ENCODE assay signal across 23 mouse cellular contexts in genomic region chr7:37586694-37587093, GRCm38 (mm10).
DNase-seq lines count a peak whose midpoint lies in the region; ATAC-seq and TF ChIP-seq lines count a peak whose summit lies in the region.
"Had no signal": no experiment of that assay in that cellular context is flagged by ENCODE, and none has a peak within 500 bp of the region (broad histone marks: within the 10 kb centered on the region; RNA-seq: fewer than 3 reads in every experiment).

No protein-coding gene starts in this region.

- H3K27me3 ChIP-seq in cerebellum, adult 2 months (ENCODE audit: control insufficient read depth, insufficient read depth, low read length): no peaks in the 10 kb centered on the region
- H3K27me3 ChIP-seq in hindbrain, embryonic 16.5 days (replicated peaks; ENCODE audit: control insufficient read depth, insufficient read depth, low read length): no peaks in the 10 kb centered on the region
- no peaks in the 10 kb centered on the region for H3K27me3 ChIP-seq in hindbrain, embryonic 14.5 days (ENCODE audit: control insufficient read depth, insufficient read depth, low read length)
- peaks cover 53% of the 10 kb centered on the region for H3K27me3 ChIP-seq in E14TG2a.4 (ENCODE audit: insufficient read depth, low read length)
- no peaks in the 10 kb centered on the region for H3K27me3 ChIP-seq in neural tube, embryonic 15.5 days (replicated peaks)
- H3K27me3 ChIP-seq: embryonic facial prominence, embryonic 15.5 days; heart, embryonic 12.5 days; intestine, embryonic 15.5 days; Patski had no signal

- peak; percentile 46 for ATAC-seq in hindbrain, embryonic 16.5 days
- no peak for ATAC-seq in hindbrain, embryonic 14.5 days (ENCODE audit: low FRiP score)
- ATAC-seq in neural tube, embryonic 15.5 days (ENCODE audit: low FRiP score): peak; percentile 72; the same call in 1 of the 2 replicates
- ATAC-seq: CD4-positive, CD25-positive, alpha-beta regulatory T cell, adult 4 months; forebrain, embryonic 14.5 days; intestine, embryonic 15.5 days; Patski had no signal

- no peak overlapping the region for H3K4me2 ChIP-seq in hindbrain, embryonic 16.5 days (ENCODE audit: low read length)
- no peak overlapping the region for H3K4me2 ChIP-seq in hindbrain, embryonic 14.5 days (replicated peaks)
- peak overlapping the region; percentile 20; the same call in 1 of the 2 replicates for H3K4me2 ChIP-seq in neural tube, embryonic 15.5 days
- H3K4me2 ChIP-seq: embryonic facial prominence, embryonic 15.5 days; heart, embryonic 12.5 days; intestine, embryonic 15.5 days had no signal

- peak; percentile 18 to 22 for DNase-seq in cerebellum, postnatal 14 days
- no peak for DNase-seq in cerebellum, adult 2 months
- no peak for DNase-seq in hindbrain, embryonic 14.5 days (ENCODE audit: low spot score)
- DNase-seq in kidney, adult 8-10 months: no peak
- DNase-seq: adrenal gland, adult 2 months; adrenal gland, postnatal 25 days; B cell, adult 2 months; cerebellum, adult 18-20 months; embryo, embryonic 11 days; gastrocnemius, adult 2 months; gastrocnemius, postnatal 25 days had no signal

- no peak overlapping the region for H3K9ac ChIP-seq in hindbrain, embryonic 16.5 days (ENCODE audit: low read depth, low read length)
- H3K9ac ChIP-seq in hindbrain, embryonic 14.5 days: no peak overlapping the region
- H3K9ac ChIP-seq in neural tube, embryonic 15.5 days (replicated peaks): no peak overlapping the region
- H3K9ac ChIP-seq: embryonic facial prominence, embryonic 15.5 days; heart, embryonic 12.5 days; intestine, embryonic 15.5 days had no signal

- no peak overlapping the region for H3K4me3 ChIP-seq in cerebellum, adult 2 months (replicated peaks; ENCODE audit: insufficient read depth, low read depth, low read length)
- H3K4me3 ChIP-seq in hindbrain, embryonic 16.5 days (ENCODE audit: low read length): no peak overlapping the region
- H3K4me3 ChIP-seq in hindbrain, embryonic 14.5 days (replicated peaks; ENCODE audit: low read length): no peak overlapping the region
- peak overlapping the region; percentile 45; the same call in 1 of the 2 replicates for H3K4me3 ChIP-seq in E14TG2a.4 (replicated peaks; ENCODE audit: low read length)
- H3K4me3 ChIP-seq in neural tube, embryonic 15.5 days (replicated peaks): no peak overlapping the region
- H3K4me3 ChIP-seq: embryonic facial prominence, embryonic 15.5 days; erythroblast, embryonic 14.5 days; forebrain, embryonic 10.5 days; gastrocnemius, adult 2 months; heart, embryonic 12.5 days; hindbrain, embryonic 10.5 days; intestine, embryonic 15.5 days had no signal

- peaks cover 7% of the 10 kb centered on the region; the same call in 1 of the 2 replicates for H3K4me1 ChIP-seq in cerebellum, adult 2 months (ENCODE audit: control insufficient read depth, insufficient read depth, low read length)
- no peaks in the 10 kb centered on the region for H3K4me1 ChIP-seq in hindbrain, embryonic 16.5 days (ENCODE audit: control insufficient read depth, insufficient read depth, low read depth, low read length)
- H3K4me1 ChIP-seq in hindbrain, embryonic 14.5 days (replicated peaks; ENCODE audit: control insufficient read depth, insufficient read depth, low read length): no peaks in the 10 kb centered on the region; the same call in 1 of the 2 replicates
- H3K4me1 ChIP-seq in E14TG2a.4 (replicated peaks; ENCODE audit: low read depth, low read length): peaks cover 9% of the 10 kb centered on the region
- H3K4me1 ChIP-seq in neural tube, embryonic 15.5 days: peaks cover 8% of the 10 kb centered on the region
- H3K4me1 ChIP-seq: embryonic facial prominence, embryonic 15.5 days; heart, embryonic 12.5 days; intestine, embryonic 15.5 days had no signal

- no peak for TF ChIP-seq CTCF in cerebellum, adult 2 months (IDR thresholded peaks at IDR 0.05; ENCODE audit: borderline replicate concordance, insufficient read depth, low read depth, low read length)
- no peak for TF ChIP-seq CTCF in E14TG2a.4 (conservative IDR thresholded peaks at IDR 0.05; ENCODE audit: low read length)

- H3K9me3 ChIP-seq in hindbrain, embryonic 16.5 days (ENCODE audit: control insufficient read depth, low read length): no peaks in the 10 kb centered on the region
- H3K9me3 ChIP-seq in hindbrain, embryonic 14.5 days (ENCODE audit: control insufficient read depth, low read length): no peaks in the 10 kb centered on the region
- no peaks in the 10 kb centered on the region; the same call in 1 of the 2 replicates for H3K9me3 ChIP-seq in E14TG2a.4 (ENCODE audit: low read length)
- H3K9me3 ChIP-seq in neural tube, embryonic 15.5 days (replicated peaks): no peaks in the 10 kb centered on the region
- H3K9me3 ChIP-seq: embryonic facial prominence, embryonic 15.5 days; forebrain, embryonic 10.5 days; heart, embryonic 12.5 days; hindbrain, embryonic 10.5 days; intestine, embryonic 15.5 days had no signal

- H3K27ac ChIP-seq in cerebellum, adult 2 months (ENCODE audit: insufficient read depth, low read length): no peak overlapping the region
- H3K27ac ChIP-seq in hindbrain, embryonic 16.5 days (ENCODE audit: low read depth, low read length): no peak overlapping the region
- H3K27ac ChIP-seq in hindbrain, embryonic 14.5 days: no peak overlapping the region
- H3K27ac ChIP-seq in neural tube, embryonic 15.5 days (replicated peaks): no peak overlapping the region
- H3K27ac ChIP-seq: embryonic facial prominence, embryonic 15.5 days; forebrain, embryonic 10.5 days; gastrocnemius, adult 2 months; hindbrain, embryonic 10.5 days; intestine, embryonic 15.5 days had no signal

- TF ChIP-seq POLR2A in cerebellum, adult 2 months (IDR thresholded peaks at IDR 0.05; ENCODE audit: borderline replicate concordance, insufficient read depth, low read length): no peak

- WGBS in cerebellum, adult 2 months: 74% methylated on average over 13 of the region's 13 CpGs
- 80% methylated on average over 13 of the region's 13 CpGs for WGBS in hindbrain, embryonic 16.5 days
- 84% methylated on average over 13 of the region's 13 CpGs for WGBS in hindbrain, embryonic 14.5 days
- WGBS in neural tube, embryonic 15.5 days: 84% methylated on average over 13 of the region's 13 CpGs

- H3K36me3 ChIP-seq in hindbrain, embryonic 16.5 days (ENCODE audit: control insufficient read depth, insufficient read depth, low read length): no peaks in the 10 kb centered on the region
- H3K36me3 ChIP-seq in hindbrain, embryonic 14.5 days (replicated peaks; ENCODE audit: control insufficient read depth, insufficient read depth): no peaks in the 10 kb centered on the region
- H3K36me3 ChIP-seq in E14TG2a.4 (ENCODE audit: insufficient read depth, low read length): no peaks in the 10 kb centered on the region
- no peaks in the 10 kb centered on the region for H3K36me3 ChIP-seq in neural tube, embryonic 15.5 days
- H3K36me3 ChIP-seq: embryonic facial prominence, embryonic 15.5 days; forebrain, embryonic 10.5 days; heart, embryonic 12.5 days; hindbrain, embryonic 10.5 days; intestine, embryonic 15.5 days had no signal

Comparison
In these comparisons a context has a peak if more than half of its experiments do, and no peak if none do; other contexts are left out.
1. DNase-seq: peak in cerebellum, postnatal 14 days (2 of 2); none in cerebellum, adult 2 months (0 of 2), hindbrain, embryonic 14.5 days (single experiment) and kidney, adult 8-10 months (0 of 2).